Mouse (Mus musculus): ENCODE data around the gene Ppp2r5d. TPM values are rescaled to one million over a fixed set of nuclear protein-coding genes. Genes with fewer than 3 reads are reported as not detected.

The Ppp2r5d gene
- polyA plus RNA-seq, 1 experiment from 2014 or later: 88.5 TPM

- Histone ChIP-seq H3K27ac (ENCODE audit: low read depth) (no peak overlapping the region), H3K4me2 (ENCODE audit: low read length) (no peak overlapping the region), H3K4me1 (replicated peaks; ENCODE audit: control insufficient read depth, insufficient read depth, low read length) (no peaks in the 10 kb centered on the region), H3K9me3 (ENCODE audit: control insufficient read depth, low read length) (no peaks in the 10 kb centered on the region), H3K27me3 (replicated peaks; ENCODE audit: control insufficient read depth, insufficient read depth, low read length) (no peaks in the 10 kb centered on the region), H3K9ac (ENCODE audit: low read length) (no peak overlapping the region), H3K4me3 (ENCODE audit: low read depth, low read length) (no peak overlapping the region), H3K36me3 (ENCODE audit: control insufficient read depth, insufficient read depth, low read length) (peaks cover 95% of the 10 kb centered on the region)
- no peak for DNase-seq (ENCODE audit: low spot score)
- ATAC-seq (replicated peaks; ENCODE audit: low FRiP score, low TSS enrichment, low read depth): no peak
- WGBS: 90% methylated on average over 12 of the region's 12 CpGs
These were observed 42.9 kb downstream of the Ppp2r5d start for GRCm38 (mm10) chr17:46661981-46662380.

- Histone ChIP-seq H3K4me1 (replicated peaks; ENCODE audit: control insufficient read depth, insufficient read depth, low read length) (no peaks in the 10 kb centered on the region), H3K27me3 (replicated peaks; ENCODE audit: control insufficient read depth, insufficient read depth, low read length) (no peaks in the 10 kb centered on the region), H3K27ac (ENCODE audit: low read depth) (no peak overlapping the region), H3K4me2 (ENCODE audit: low read length) (no peak overlapping the region), H3K36me3 (ENCODE audit: control insufficient read depth, insufficient read depth, low read length) (peaks cover 95% of the 10 kb centered on the region), H3K9ac (ENCODE audit: low read length) (no peak overlapping the region), H3K4me3 (ENCODE audit: low read depth, low read length) (no peak overlapping the region), H3K9me3 (ENCODE audit: control insufficient read depth, low read length) (no peaks in the 10 kb centered on the region)
- DNase-seq (ENCODE audit: low spot score) (no peak), ATAC-seq (replicated peaks; ENCODE audit: low FRiP score, low TSS enrichment, low read depth) (no peak)
- WGBS: 94% methylated on average over 9 of the region's 9 CpGs
These were observed 43.6 kb downstream of the Ppp2r5d start for GRCm38 (mm10) chr17:46661351-46661750.

- ATAC-seq (replicated peaks; ENCODE audit: low FRiP score, low TSS enrichment, low read depth): no peak
- Histone ChIP-seq H3K36me3 (ENCODE audit: control insufficient read depth, insufficient read depth, low read length) (peaks cover 89% of the 10 kb centered on the region), H3K9ac (ENCODE audit: low read length) (no peak overlapping the region), H3K27ac (ENCODE audit: low read depth) (no peak overlapping the region), H3K4me1 (replicated peaks; ENCODE audit: control insufficient read depth, insufficient read depth, low read length) (peaks cover 18% of the 10 kb centered on the region), H3K27me3 (replicated peaks; ENCODE audit: control insufficient read depth, insufficient read depth, low read length) (no peaks in the 10 kb centered on the region), H3K9me3 (ENCODE audit: control insufficient read depth, low read length) (0 out of 2 replicates have a peak, but pooled peaks cover 2% of the 10 kb centered on the region), H3K4me3 (ENCODE audit: low read depth, low read length) (no peak overlapping the region), H3K4me2 (ENCODE audit: low read length) (no peak overlapping the region)
- WGBS: 78% methylated on average over 6 of the region's 6 CpGs
- DNase-seq (ENCODE audit: low spot score): no peak
These were observed 48.9 kb downstream of the Ppp2r5d start for GRCm38 (mm10) chr17:46656054-46656453.

GRCm38 (mm10) chr17:46651755-46652547, 53.0 kb downstream of the Ppp2r5d start:
- WGBS: 64% methylated on average over 20 of the region's 20 CpGs
- peaks cover 56% of the 10 kb centered on the region for H3K36me3 ChIP-seq (ENCODE audit: control insufficient read depth, insufficient read depth, low read length)

DNA sequence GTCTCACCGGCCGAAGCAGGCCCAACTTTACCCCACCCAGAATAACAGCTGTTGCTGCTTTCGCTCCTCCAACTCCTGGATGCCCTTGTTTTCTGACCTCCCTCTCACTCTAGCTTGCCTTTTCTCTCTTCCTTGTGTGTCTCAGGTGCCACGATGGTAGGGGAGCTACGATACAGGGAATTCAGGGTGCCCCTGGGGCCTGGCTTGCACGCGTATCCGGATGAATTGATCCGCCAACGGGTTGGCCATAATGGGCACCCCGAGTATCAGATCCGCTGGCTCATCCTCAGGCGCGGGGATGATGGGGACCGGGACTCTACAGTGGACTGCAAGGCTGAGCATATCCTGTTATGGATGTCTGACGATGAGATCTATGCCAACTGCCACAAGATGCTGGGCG, 53.6 kb downstream of the Ppp2r5d start:
- peak overlapping the region; percentile 86 for H3K9ac ChIP-seq (ENCODE audit: low read length)
- 0 out of 2 replicates have a peak, but pooled peaks cover 2% of the 10 kb centered on the region for H3K9me3 ChIP-seq (ENCODE audit: control insufficient read depth, low read length)
- no peak for DNase-seq (ENCODE audit: low spot score)
- no peaks in the 10 kb centered on the region for H3K27me3 ChIP-seq (replicated peaks; ENCODE audit: control insufficient read depth, insufficient read depth, low read length)
- peaks cover 50% of the 10 kb centered on the region for H3K36me3 ChIP-seq (ENCODE audit: control insufficient read depth, insufficient read depth, low read length)
- ATAC-seq (replicated peaks; ENCODE audit: low FRiP score, low TSS enrichment, low read depth): no peak
- peaks cover 32% of the 10 kb centered on the region for H3K4me1 ChIP-seq (replicated peaks; ENCODE audit: control insufficient read depth, insufficient read depth, low read length)
- peak overlapping the region; percentile 67 for H3K4me3 ChIP-seq (ENCODE audit: low read depth, low read length)
- H3K4me2 ChIP-seq (ENCODE audit: low read length): peak overlapping the region; percentile 85
- WGBS: 65% methylated on average over 17 of the region's 17 CpGs
- H3K27ac ChIP-seq (ENCODE audit: low read depth): peak overlapping the region; percentile 95

More at GRCm38 (mm10) chr17:46651755-46652547, 53.0 kb downstream of the Ppp2r5d start:
- Histone ChIP-seq H3K4me1 (replicated peaks; ENCODE audit: control insufficient read depth, insufficient read depth, low read length) (peaks cover 28% of the 10 kb centered on the region), H3K9me3 (ENCODE audit: control insufficient read depth, low read length) (0 out of 2 replicates have a peak, but pooled peaks cover 2% of the 10 kb centered on the region), H3K27me3 (replicated peaks; ENCODE audit: control insufficient read depth, insufficient read depth, low read length) (no peaks in the 10 kb centered on the region), H3K4me2 (ENCODE audit: low read length) (peak overlapping the region; percentile 85), H3K27ac (ENCODE audit: low read depth) (no peak overlapping the region; the same call in 1 of the 2 replicates), H3K9ac (ENCODE audit: low read length) (peak overlapping the region; percentile 86), H3K4me3 (ENCODE audit: low read depth, low read length) (peak overlapping the region; percentile 67)
- DNase-seq (ENCODE audit: low spot score) (no peak), ATAC-seq (replicated peaks; ENCODE audit: low FRiP score, low TSS enrichment, low read depth) (no peak)

DNA sequence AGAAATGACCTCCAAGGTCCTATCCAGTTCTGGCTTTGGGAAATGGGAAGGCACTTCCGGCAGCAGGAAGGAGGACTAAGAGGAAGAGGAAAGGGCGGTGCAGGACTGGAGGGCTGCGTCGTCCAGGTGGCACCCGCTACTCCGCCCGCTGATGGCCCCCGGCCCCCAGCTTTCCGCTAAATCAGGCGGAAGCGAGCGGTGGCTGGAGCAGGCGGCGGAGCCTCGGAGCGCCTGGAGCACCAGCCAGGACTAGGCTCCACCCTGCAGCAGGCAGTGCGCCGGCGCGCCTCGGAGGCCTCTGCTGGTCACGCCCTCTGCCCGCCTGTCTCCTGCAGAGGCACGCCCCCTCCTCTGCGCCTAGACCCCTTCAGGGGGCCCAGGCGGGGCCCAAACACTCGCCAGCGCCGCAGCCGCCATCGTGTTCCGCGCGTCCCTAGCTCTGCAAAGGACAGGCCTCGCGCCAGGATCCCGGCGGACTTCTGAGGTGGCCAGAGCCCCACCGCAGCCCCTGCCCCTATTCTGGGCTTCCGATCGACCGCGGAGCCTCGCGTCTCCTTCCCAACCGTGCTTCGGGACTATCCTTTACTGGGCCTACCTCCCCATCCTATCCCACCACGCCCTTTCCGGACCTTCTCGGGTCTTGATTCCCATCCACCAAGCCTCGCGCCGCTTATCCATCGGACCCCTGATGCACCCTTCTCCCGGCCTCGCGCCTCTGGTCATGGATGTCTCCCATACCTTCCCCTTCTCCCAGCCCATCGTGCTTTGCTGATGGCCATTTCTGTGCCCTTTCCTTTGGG, 54.5 kb downstream of the Ppp2r5d start, which contains the start of gene Cul7:
TSS of gene Cul7 (plus strand) at position 106 of the 800 bp plus-strand sequence.
- under 1% methylated on average over 56 of the region's 58 CpGs for WGBS
- ATAC-seq (replicated peaks; ENCODE audit: low FRiP score, low TSS enrichment, low read depth): peak; percentile 84
- Histone ChIP-seq H3K9ac (ENCODE audit: low read length) (peak within 1 kb of the TSS; percentile 86), H3K9me3 (ENCODE audit: control insufficient read depth, low read length) (0 out of 2 replicates have a peak, but pooled peaks cover 2% of the 10 kb centered on the region), H3K4me3 (ENCODE audit: low read depth, low read length) (peak within 1 kb of the TSS; percentile 67), H3K36me3 (ENCODE audit: control insufficient read depth, insufficient read depth, low read length) (peaks cover 41% of the 10 kb centered on the region), H3K4me2 (ENCODE audit: low read length) (peak within 1 kb of the TSS; percentile 85), H3K27ac (ENCODE audit: low read depth) (peak within 1 kb of the TSS; percentile 95), H3K4me1 (replicated peaks; ENCODE audit: control insufficient read depth, insufficient read depth, low read length) (peaks cover 28% of the 10 kb centered on the region), H3K27me3 (replicated peaks; ENCODE audit: control insufficient read depth, insufficient read depth, low read length) (no peaks in the 10 kb centered on the region)
- peak; percentile 91 for DNase-seq (ENCODE audit: low spot score)

- H3K9me3 ChIP-seq (ENCODE audit: control insufficient read depth, low read length): 0 out of 2 replicates have a peak, but pooled peaks cover 2% of the 10 kb centered on the region
- ATAC-seq (replicated peaks; ENCODE audit: low FRiP score, low TSS enrichment, low read depth) (no peak), DNase-seq (ENCODE audit: low spot score) (peak; percentile 53)
- H3K4me2 ChIP-seq (ENCODE audit: low read length): peak overlapping the region; percentile 85
- H3K36me3 ChIP-seq (ENCODE audit: control insufficient read depth, insufficient read depth, low read length): peaks cover 38% of the 10 kb centered on the region
- peak overlapping the region; percentile 86 for H3K9ac ChIP-seq (ENCODE audit: low read length)
- H3K4me3 ChIP-seq (ENCODE audit: low read depth, low read length): peak overlapping the region; percentile 67
- peaks cover 30% of the 10 kb centered on the region for H3K4me1 ChIP-seq (replicated peaks; ENCODE audit: control insufficient read depth, insufficient read depth, low read length)
- 33% methylated on average over 15 of the region's 15 CpGs for WGBS
- H3K27ac ChIP-seq (ENCODE audit: low read depth): peak overlapping the region; percentile 95
- no peaks in the 10 kb centered on the region for H3K27me3 ChIP-seq (replicated peaks; ENCODE audit: control insufficient read depth, insufficient read depth, low read length)
These were observed 55.1 kb downstream of the Ppp2r5d start for GRCm38 (mm10) chr17:46649811-46650210.

GRCm38 (mm10) chr17:46648436-46648835, 56.5 kb downstream of the Ppp2r5d start:
- ATAC-seq (replicated peaks; ENCODE audit: low FRiP score, low TSS enrichment, low read depth): no peak
- no peak overlapping the region for H3K9ac ChIP-seq (ENCODE audit: low read length)
- H3K4me2 ChIP-seq (ENCODE audit: low read length): no peak overlapping the region
- no peaks in the 10 kb centered on the region for H3K9me3 ChIP-seq (ENCODE audit: control insufficient read depth, low read length)
- H3K27ac ChIP-seq (ENCODE audit: low read depth): no peak overlapping the region
- peaks cover 35% of the 10 kb centered on the region for H3K4me1 ChIP-seq (replicated peaks; ENCODE audit: control insufficient read depth, insufficient read depth, low read length)
- no peak overlapping the region for H3K4me3 ChIP-seq (ENCODE audit: low read depth, low read length)
- no peaks in the 10 kb centered on the region for H3K27me3 ChIP-seq (replicated peaks; ENCODE audit: control insufficient read depth, insufficient read depth, low read length)
- peaks cover 24% of the 10 kb centered on the region for H3K36me3 ChIP-seq (ENCODE audit: control insufficient read depth, insufficient read depth, low read length)
- 94% methylated on average over 9 of the region's 9 CpGs for WGBS
- DNase-seq (ENCODE audit: low spot score): no peak

Measured in intestine, embryonic 14.5 days (tissue).